Mouse (Mus musculus) activated CD4-positive, CD25-positive, alpha-beta regulatory T cell (primary cell): Measurements from ENCODE around the gene Ccdc85a. TPM values are rescaled to one million over a fixed set of nuclear protein-coding genes. Genes with fewer than 3 reads are reported as not detected.

Experiments used
- polyA plus RNA-seq, 2 experiments: library from polyadenylated mRNA; unstranded; fragments of 100-300 nt; shearing (Covaris generic); gene quantifications; one replicate each; pipeline ENCODE4 v1.2.1; 2017

The Ccdc85a gene
- not detected for polyA plus RNA-seq

GRCm38 (mm10) chr11:28583911-28584434 lies at the start of gene Ccdc85a:
Gene Ccdc85a, minus strand, starts transcription at chr11:28584324.

GRCm38 (mm10) chr11:28339224-28340150 lies 244.6 kb downstream of the Ccdc85a start, which contains the start of gene Gm6685:
Gene Gm6685, minus strand, starts transcription at chr11:28339867.

Other genes with a start within 250 kb of the Ccdc85a start
- gene Gm6685, start 244.5 kb downstream of the Ccdc85a start, polyA plus RNA-seq: not detected